Mouse (Mus musculus) hindbrain, embryonic 12.5 days (tissue): Measurements from ENCODE around the gene Phf5a. TPM values are rescaled to one million over a fixed set of nuclear protein-coding genes. Genes with fewer than 3 reads are reported as not detected.

Experiments
- ATAC-seq: fragments of 200-750 bp; cut with Nextera tagmentation; 2 replicates; pipeline ENCODE4 v1.8.0; 2017; ENCODE audit warnings: moderate TSS enrichment; ENCODE audit not compliant: low FRiP score
- H3K27ac ChIP-seq: fragments of 300-500 bp; sonication (generic); 2 replicates; pipeline ENCODE4 v1.5.1; 2016; ENCODE audit warnings: mild to moderate bottlenecking
- H3K27me3 ChIP-seq: fragments of 300-500 bp; sonication (generic); 2 replicates; pipeline ENCODE4 v1.6.1; 2016; ENCODE audit warnings: mild to moderate bottlenecking
- H3K36me3 ChIP-seq: fragments of 300-500 bp; sonication (generic); 2 replicates; pipeline ENCODE4 v1.6.1; 2016; ENCODE audit warnings: mild to moderate bottlenecking
- H3K4me1 ChIP-seq: fragments of 300-500 bp; sonication (generic); 2 replicates; pipeline ENCODE4 v1.6.1; 2016
- H3K4me2 ChIP-seq: fragments of 300-500 bp; sonication (generic); replicated peaks from 2 replicates; pipeline ENCODE4 v1.6.1; 2016; ENCODE audit warnings: mild to moderate bottlenecking
- H3K4me3 ChIP-seq: fragments of 300-500 bp; sonication (generic); 2 replicates; pipeline ENCODE4 v1.5.1; 2016; ENCODE audit warnings: mild to moderate bottlenecking
- H3K9ac ChIP-seq: fragments of 300-500 bp; sonication (generic); 2 replicates; pipeline ENCODE4 v1.6.1; 2016; ENCODE audit warnings: mild to moderate bottlenecking, moderate library complexity
- H3K9me3 ChIP-seq: fragments of 300-500 bp; sonication (generic); replicated peaks from 2 replicates; pipeline ENCODE4 v1.6.1; 2016; ENCODE audit warnings: mild to moderate bottlenecking
- WGBS: fragments of 180-500 bp; shearing (Covaris S2); methylation state at CpG from one replicate; pipeline ENCODE4 v1.1.7; 2016; 5-methylcytosine and 5-hydroxymethylcytosine counted together
- polyA plus RNA-seq: library from polyadenylated mRNA; unstranded; fragments of >200 nt; fragmentation: Nextera tagmentation; extraction: Ambion mirVana; gene quantifications from 2 replicates; pipeline ENCODE4 v1.2.1, GENCODE M21; 2016

Phf5a gene
- polyA plus RNA-seq, 1 experiment from 2014 or later: 115 TPM

GRCm38 (mm10) chr15:81872262-81873136, 788 bp upstream of the Phf5a start, which contains the start of gene Aco2:
TSS of gene Aco2 (plus strand) at chr15:81872309.
- Histone ChIP-seq H3K36me3 (peaks cover 32% of the 10 kb centered on the region), H3K4me3 (peak within 1 kb of the TSS; percentile 78), H3K4me2 (peak within 1 kb of the TSS; percentile 95), H3K9me3 (no peaks in the 10 kb centered on the region), H3K27me3 (no peaks in the 10 kb centered on the region), H3K4me1 (peaks cover 23% of the 10 kb centered on the region), H3K27ac (peak within 1 kb of the TSS; percentile 98), H3K9ac (peak within 1 kb of the TSS; percentile 78)
- ATAC-seq: peak; percentile 87
- under 1% methylated on average over 53 of the region's 53 CpGs for WGBS

- H3K9ac ChIP-seq: no peak overlapping the region
- no peak for ATAC-seq
- peaks cover 57% of the 10 kb centered on the region for H3K36me3 ChIP-seq
- no peak overlapping the region for H3K4me3 ChIP-seq
- no peaks in the 10 kb centered on the region for H3K27me3 ChIP-seq
- H3K27ac ChIP-seq: no peak overlapping the region
- WGBS: 97% methylated on average over 5 of the region's 5 CpGs
- H3K4me2 ChIP-seq: no peak overlapping the region
- no peaks in the 10 kb centered on the region for H3K9me3 ChIP-seq
- peaks cover 23% of the 10 kb centered on the region for H3K4me1 ChIP-seq
Observed at GRCm38 (mm10) chr15:81869985-81870384, 1.7 kb downstream of the Phf5a start.

- H3K9ac ChIP-seq: no peak overlapping the region
- H3K36me3 ChIP-seq: peaks cover 49% of the 10 kb centered on the region
- no peak overlapping the region for H3K4me2 ChIP-seq
- H3K9me3 ChIP-seq: no peaks in the 10 kb centered on the region
- WGBS: 96% methylated on average over 7 of the region's 7 CpGs
- no peak overlapping the region for H3K27ac ChIP-seq
- H3K4me3 ChIP-seq: no peak overlapping the region
- H3K27me3 ChIP-seq: no peaks in the 10 kb centered on the region
- H3K4me1 ChIP-seq: no peaks in the 10 kb centered on the region
- no peak for ATAC-seq
Observed at GRCm38 (mm10) chr15:81864238-81864637, 7.5 kb downstream of the Phf5a start.

- peaks cover 15% of the 10 kb centered on the region for H3K4me1 ChIP-seq
- H3K9ac ChIP-seq: no peak overlapping the region
- WGBS: 48% methylated on average over 8 of the region's 8 CpGs
- no peaks in the 10 kb centered on the region for H3K27me3 ChIP-seq
- H3K36me3 ChIP-seq: peaks cover 13% of the 10 kb centered on the region
- no peaks in the 10 kb centered on the region for H3K9me3 ChIP-seq
- H3K27ac ChIP-seq: peak overlapping the region; percentile 7; the same call in 1 of the 2 replicates
- ATAC-seq: no peak
- H3K4me3 ChIP-seq: no peak overlapping the region
- H3K4me2 ChIP-seq: peak overlapping the region; percentile 97
Observed at GRCm38 (mm10) chr15:81860471-81861135, 11.1 kb downstream of the Phf5a start.

- H3K9ac ChIP-seq: peak overlapping the region; percentile 86
- H3K27ac ChIP-seq: peak overlapping the region; percentile 91
- H3K9me3 ChIP-seq: no peaks in the 10 kb centered on the region
- under 1% methylated on average over 39 of the region's 39 CpGs for WGBS
- peak overlapping the region; percentile 87 for H3K4me3 ChIP-seq
- peaks cover 18% of the 10 kb centered on the region for H3K4me1 ChIP-seq
- no peaks in the 10 kb centered on the region for H3K27me3 ChIP-seq
- peak overlapping the region; percentile 97 for H3K4me2 ChIP-seq
- peaks cover 6% of the 10 kb centered on the region; the same call in 1 of the 2 replicates for H3K36me3 ChIP-seq
- peak; percentile 79 for ATAC-seq
Observed at GRCm38 (mm10) chr15:81859330-81860255, 12.1 kb downstream of the Phf5a start.

GRCm38 (mm10) chr15:81858517-81859329, 13.0 kb downstream of the Phf5a start, which contains the start of gene Tob2:
TSS of gene Tob2 (minus strand) at chr15:81858796.
- Histone ChIP-seq H3K27ac (peak within 1 kb of the TSS; percentile 91), H3K27me3 (no peaks in the 10 kb centered on the region), H3K9me3 (no peaks in the 10 kb centered on the region), H3K9ac (peak within 1 kb of the TSS; percentile 86), H3K4me1 (peaks cover 18% of the 10 kb centered on the region), H3K4me2 (peak within 1 kb of the TSS; percentile 97), H3K36me3 (no peaks in the 10 kb centered on the region), H3K4me3 (peak within 1 kb of the TSS; percentile 87)
- under 1% methylated on average over 44 of the region's 44 CpGs for WGBS
- peak; percentile 3; the same call in 1 of the 2 replicates for ATAC-seq

- Histone ChIP-seq H3K9ac (peak overlapping the region; percentile 86), H3K27me3 (no peaks in the 10 kb centered on the region), H3K4me3 (peak overlapping the region; percentile 87), H3K4me1 (peaks cover 18% of the 10 kb centered on the region), H3K27ac (peak overlapping the region; percentile 91), H3K4me2 (peak overlapping the region; percentile 97), H3K36me3 (no peaks in the 10 kb centered on the region), H3K9me3 (no peaks in the 10 kb centered on the region)
- peak; percentile 32 for ATAC-seq
- WGBS: under 1% methylated on average over 23 of the region's 23 CpGs
Observed at GRCm38 (mm10) chr15:81858138-81858516, 13.6 kb downstream of the Phf5a start.

GRCm38 (mm10) chr15:81857724-81858116, 14.0 kb downstream of the Phf5a start:
- WGBS: 0% methylated on average over 33 of the region's 33 CpGs
- Histone ChIP-seq H3K4me1 (peaks cover 18% of the 10 kb centered on the region), H3K9ac (peak overlapping the region; percentile 86), H3K27me3 (no peaks in the 10 kb centered on the region), H3K27ac (peak overlapping the region; percentile 91), H3K4me2 (peak overlapping the region; percentile 97), H3K36me3 (no peaks in the 10 kb centered on the region), H3K4me3 (peak overlapping the region; percentile 87), H3K9me3 (no peaks in the 10 kb centered on the region)
- ATAC-seq: no peak

GRCm38 (mm10) chr15:81856938-81857723, 14.6 kb downstream of the Phf5a start:
- Histone ChIP-seq H3K27me3 (no peaks in the 10 kb centered on the region), H3K4me1 (peaks cover 18% of the 10 kb centered on the region), H3K4me2 (peak overlapping the region; percentile 97), H3K27ac (peak overlapping the region; percentile 91; the same call in 1 of the 2 replicates), H3K9me3 (no peaks in the 10 kb centered on the region), H3K36me3 (peaks cover 5% of the 10 kb centered on the region), H3K4me3 (peak overlapping the region; percentile 87), H3K9ac (peak overlapping the region; percentile 86)
- ATAC-seq: no peak
- 2% methylated on average over 14 of the region's 14 CpGs for WGBS

- WGBS: 2% methylated on average over 28 of the region's 28 CpGs
- H3K27me3 ChIP-seq: no peaks in the 10 kb centered on the region
- ATAC-seq: peak; percentile 91
- H3K4me1 ChIP-seq: peaks cover 18% of the 10 kb centered on the region
- H3K27ac ChIP-seq: peak overlapping the region; percentile 65
- no peaks in the 10 kb centered on the region for H3K9me3 ChIP-seq
- H3K9ac ChIP-seq: peak overlapping the region; percentile 86
- peaks cover 14% of the 10 kb centered on the region for H3K36me3 ChIP-seq
- peak overlapping the region; percentile 97 for H3K4me2 ChIP-seq
- H3K4me3 ChIP-seq: peak overlapping the region; percentile 87
Observed at GRCm38 (mm10) chr15:81856030-81856790, 15.5 kb downstream of the Phf5a start.
